Mouse (Mus musculus) cortical plate, adult 2 months (tissue): ENCODE measurements around the gene Bglap2. TPM values are rescaled to one million over a fixed set of nuclear protein-coding genes. Genes with fewer than 3 reads are reported as not detected.

ENCODE experiments used
- H3K27ac ChIP-seq: fragments of 200-500 bp; 2 replicates; pipeline ENCODE4 v1.5.1; 2012; ENCODE audit warnings: low read length, control low read depth, inconsistent platforms; ENCODE audit not compliant: insufficient read depth
- H3K4me1 ChIP-seq: fragments of 200-500 bp; 2 replicates; pipeline ENCODE4 v1.6.1; 2011; ENCODE audit warnings: low read length; ENCODE audit not compliant: control insufficient read depth, insufficient read depth
- H3K4me3 ChIP-seq: fragments of 200-500 bp; 2 replicates; pipeline ENCODE4 v1.5.1; 2011; ENCODE audit warnings: mild to moderate bottlenecking, low read length, control low read depth; ENCODE audit not compliant: insufficient read depth
- CTCF ChIP-seq: fragments of 200-500 bp; IDR thresholded peaks from 2 replicates; pipeline ENCODE4 v1.5.1; 2011; ENCODE audit warnings: mild to moderate bottlenecking, control low read depth, low read length; ENCODE audit not compliant: insufficient read depth; ENCODE audit errors: extremely low read depth
- POLR2A ChIP-seq: fragments of 200-500 bp; IDR thresholded peaks from 2 replicates; pipeline ENCODE4 v1.6.1; 2011; ENCODE audit warnings: mild to moderate bottlenecking, low read length, control low read depth; ENCODE audit not compliant: insufficient read depth; ENCODE audit errors: extremely low read depth
- polyA plus RNA-seq: library from polyadenylated mRNA; depleted of rRNA; stranded (reverse); fragments of >200 nt; gene quantifications from 2 replicates; pipeline ENCODE4 v1.2.3, GENCODE M21; 2012; rRNA removed

The Bglap2 gene
- polyA plus RNA-seq, 1 experiment = not detected

GRCm38 (mm10) chr3:88339006-88339405, 39.5 kb downstream of the Bglap2 start:
- H3K4me3 ChIP-seq = no peak overlapping the region
- TF ChIP-seq POLR2A = no peak
- TF ChIP-seq CTCF = no peak
- H3K4me1 ChIP-seq = peaks cover 6% of the 10 kb centered on the region; the same call in 1 of the 2 replicates
- no peak overlapping the region for H3K27ac ChIP-seq

GRCm38 (mm10) chr3:88338316-88338715, 40.2 kb downstream of the Bglap2 start:
- Histone ChIP-seq H3K27ac (no peak overlapping the region), H3K4me1 (peaks cover 6% of the 10 kb centered on the region; the same call in 1 of the 2 replicates), H3K4me3 (no peak overlapping the region)
- no peak for TF ChIP-seq POLR2A
- TF ChIP-seq CTCF = no peak

- H3K27ac ChIP-seq = 0 out of 2 replicates have a peak overlapping the region, but pooled peaks have one; percentile 12
- peak overlapping the region; percentile 55 for H3K4me3 ChIP-seq
- peaks cover 6% of the 10 kb centered on the region; the same call in 1 of the 2 replicates for H3K4me1 ChIP-seq
Observed at GRCm38 (mm10) chr3:88337367-88338020, 41.0 kb downstream of the Bglap2 start.

GRCm38 (mm10) chr3:88336058-88337013, 42.2 kb downstream of the Bglap2 start, which contains the start of the genes Tmem79 and Smg5:
Gene Tmem79 (minus strand): TSS chr3:88336148.
Gene Smg5 (plus strand): TSS chr3:88336260.
- Histone ChIP-seq H3K4me1 (peaks cover 6% of the 10 kb centered on the region; the same call in 1 of the 2 replicates), H3K4me3 (peak within 1 kb of the TSS; percentile 55), H3K27ac (peak within 1 kb of the TSS; percentile 89)
- TF ChIP-seq POLR2A = peak; percentile 96
- TF ChIP-seq CTCF = no peak

More at GRCm38 (mm10) chr3:88337367-88338020, 41.0 kb downstream of the Bglap2 start:
- TF ChIP-seq POLR2A (no peak), CTCF (no peak)

GRCm38 (mm10) chr3:88335436-88336053, 43.0 kb downstream of the Bglap2 start:
- TF ChIP-seq CTCF (no peak), POLR2A (no peak)
- Histone ChIP-seq H3K27ac (no peak overlapping the region), H3K4me1 (peaks cover 6% of the 10 kb centered on the region; the same call in 1 of the 2 replicates), H3K4me3 (peak overlapping the region; percentile 55)

GRCm38 (mm10) chr3:88334902-88335435, 43.5 kb downstream of the Bglap2 start:
- Histone ChIP-seq H3K4me1 (peaks cover 6% of the 10 kb centered on the region; the same call in 1 of the 2 replicates), H3K4me3 (peak overlapping the region; percentile 55; the same call in 1 of the 2 replicates), H3K27ac (no peak overlapping the region)
- TF ChIP-seq POLR2A (no peak), CTCF (no peak)

- H3K27ac ChIP-seq = no peak overlapping the region
- no peak overlapping the region for H3K4me3 ChIP-seq
- TF ChIP-seq POLR2A (no peak), CTCF (no peak)
- H3K4me1 ChIP-seq = peaks cover 6% of the 10 kb centered on the region; the same call in 1 of the 2 replicates
Observed at GRCm38 (mm10) chr3:88334029-88334658, 44.4 kb downstream of the Bglap2 start.

GRCm38 (mm10) chr3:88331282-88331681, 47.2 kb downstream of the Bglap2 start:
- no peak overlapping the region for H3K4me3 ChIP-seq
- H3K4me1 ChIP-seq = no peaks in the 10 kb centered on the region
- H3K27ac ChIP-seq = no peak overlapping the region
- no peak for TF ChIP-seq POLR2A
- TF ChIP-seq CTCF = peak; percentile 54; the same call in 1 of the 2 replicates

GRCm38 (mm10) chr3:88328956-88329355, 49.5 kb downstream of the Bglap2 start:
- Histone ChIP-seq H3K4me1 (no peaks in the 10 kb centered on the region), H3K4me3 (no peak overlapping the region), H3K27ac (no peak overlapping the region)
- no peak for TF ChIP-seq CTCF
- TF ChIP-seq POLR2A = no peak

Other genes starting within 250 kb of the Bglap2 start
- gene Mef2d, start 236.3 kb downstream of the Bglap2 start, polyA plus RNA-seq = 128 and 131 TPM in 2 replicates
- gene Rhbg, start 124.0 kb downstream of the Bglap2 start, polyA plus RNA-seq = not detected in 2 replicates
- gene Gm38392, start 91.5 kb downstream of the Bglap2 start, polyA plus RNA-seq = 0.08 TPM in 1 of 2 replicates, not detected in the other
- 3.3 and 5.0 TPM in 2 replicates for gene Tsacc, start 81.7 kb downstream of the Bglap2 start, polyA plus RNA-seq
- 151 and 165 TPM in 2 replicates for gene Cct3, start 81.6 kb downstream of the Bglap2 start, polyA plus RNA-seq
- gene Glmp, start 53.7 kb downstream of the Bglap2 start, polyA plus RNA-seq = 90.9 and 97.3 TPM in 2 replicates
- 0.83 and 0.86 TPM in 2 replicates for gene Tmem79, start 42.6 kb downstream of the Bglap2 start, polyA plus RNA-seq
- 84.4 and 91.5 TPM in 2 replicates for gene Smg5, start 42.4 kb downstream of the Bglap2 start, polyA plus RNA-seq
- gene Paqr6, start 14.1 kb downstream of the Bglap2 start, polyA plus RNA-seq = 15.3 and 15.6 TPM in 2 replicates
- gene Bglap3, start 6.0 kb downstream of the Bglap2 start, polyA plus RNA-seq = 14.7 and 17.5 TPM in 2 replicates
- gene Bglap, start 5.8 kb upstream of the Bglap2 start, polyA plus RNA-seq = not detected in 2 replicates
- 10.5 and 11.1 TPM in 2 replicates for gene Pmf1, start 31.6 kb upstream of the Bglap2 start, polyA plus RNA-seq
- 76.3 and 76.4 TPM in 2 replicates for gene Slc25a44, start 46.4 kb upstream of the Bglap2 start, polyA plus RNA-seq
- 68.9 and 71.6 TPM in 2 replicates for gene Sema4a, start 82.5 kb upstream of the Bglap2 start, polyA plus RNA-seq
- 64.7 and 70.6 TPM in 2 replicates for gene Lmna, start 131.3 kb upstream of the Bglap2 start, polyA plus RNA-seq
- gene Mex3a, start 153.7 kb upstream of the Bglap2 start, polyA plus RNA-seq = 1.5 TPM in 2 replicates
- 0.13 and 0.36 TPM in 2 replicates for gene Rab25, start 169.6 kb upstream of the Bglap2 start, polyA plus RNA-seq
- 126 and 133 TPM in 2 replicates for gene Lamtor2, start 174.4 kb upstream of the Bglap2 start, polyA plus RNA-seq
- 103 and 110 TPM in 2 replicates for gene Ubqln4, start 175.1 kb upstream of the Bglap2 start, polyA plus RNA-seq
- gene Ssr2, start 197.2 kb upstream of the Bglap2 start, polyA plus RNA-seq = 120 and 126 TPM in 2 replicates
- gene Arhgef2, start 227.3 kb upstream of the Bglap2 start, polyA plus RNA-seq = 220 and 224 TPM in 2 replicates